Mouse (Mus musculus) kidney, adult 2 months (tissue): Measurements from ENCODE around the gene Foxj2.

Experiments used
- CTCF ChIP-seq: fragments of 200-500 bp; conservative IDR thresholded peaks from 2 replicates; pipeline ENCODE4 v1.5.1; 2011; ENCODE audit warnings: low read depth, mild to moderate bottlenecking, control low read depth, low read length, moderate library complexity, mixed read lengths; ENCODE audit not compliant: insufficient read depth, insufficient read length
- POLR2A ChIP-seq: fragments of 200-500 bp; IDR thresholded peaks from one replicate; pipeline ENCODE4 v1.6.1; 2011; ENCODE audit warnings: low read depth, low read length, control low read depth

DNA sequence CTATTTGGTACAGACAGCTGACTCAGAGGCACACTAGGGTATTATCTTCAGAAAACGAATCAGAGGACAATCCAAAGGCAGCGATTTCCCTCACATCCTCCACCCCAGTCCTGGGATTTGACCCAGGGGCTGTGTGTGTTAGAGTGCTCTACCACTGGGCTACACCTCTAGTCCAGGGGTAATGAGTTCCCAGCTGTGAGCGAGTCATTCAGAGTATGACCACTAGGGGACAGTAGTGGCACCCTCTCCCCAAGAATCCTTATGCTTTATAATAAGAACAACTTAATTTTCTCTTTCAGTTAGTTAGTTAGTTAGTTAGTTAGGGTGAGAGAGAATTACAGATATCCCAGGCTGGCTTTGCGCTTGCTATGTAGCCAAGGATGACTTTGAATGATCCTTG is 14.7 kb downstream of the Foxj2 start:
- TF ChIP-seq CTCF (peak; percentile 74), POLR2A (no peak)
